Mouse (Mus musculus): Measurements from ENCODE around the gene Fbxl19.
A peak's percentile ranks its signal among the peaks of the same experiment; 100 is the strongest.
"Not testable (repeated sequence)": the region's sequence is repeated elsewhere in the genome, so short reads cannot be mapped to it uniquely, and the experiment has no call there.

The Fbxl19 gene

GRCm38 (mm10) chr7:127768997-127769593 lies 24.8 kb downstream of the Fbxl19 start:
- peak; percentile 72 for DNase-seq

GRCm38 (mm10) chr7:127769651-127770038 lies 25.3 kb downstream of the Fbxl19 start, which contains the start of gene Orai3:
Gene Orai3 (plus strand): TSS chr7:127769815.
- DNase-seq: peak; percentile 72

GRCm38 (mm10) chr7:127770039-127770905 lies 25.9 kb downstream of the Fbxl19 start:
- peak; percentile 25 for DNase-seq

- peak; percentile 57 for DNase-seq
Observed at GRCm38 (mm10) chr7:127771262-127771661, 26.9 kb downstream of the Fbxl19 start.

- DNase-seq: no peak
Observed at GRCm38 (mm10) chr7:127772080-127772479, 27.7 kb downstream of the Fbxl19 start.

GRCm38 (mm10) chr7:127772557-127772956 lies 28.2 kb downstream of the Fbxl19 start:
- no peak for DNase-seq

- peak; percentile 90 for DNase-seq
Observed at GRCm38 (mm10) chr7:127773664-127774384, 29.5 kb downstream of the Fbxl19 start.

GRCm38 (mm10) chr7:127775837-127776236 lies 31.5 kb downstream of the Fbxl19 start:
- DNase-seq: not testable (repeated sequence)

GRCm38 (mm10) chr7:127776426-127776825 lies 32.1 kb downstream of the Fbxl19 start, which contains the start of gene Setd1a:
Gene Setd1a (plus strand): TSS chr7:127776670.
- peak; percentile 96 for DNase-seq

- peak; percentile 97 for DNase-seq
Observed at GRCm38 (mm10) chr7:127776878-127777473, 32.6 kb downstream of the Fbxl19 start.

GRCm38 (mm10) chr7:127777474-127778266 lies 33.3 kb downstream of the Fbxl19 start:
- peak; percentile 74 for DNase-seq

GRCm38 (mm10) chr7:127778350-127778749 lies 34.0 kb downstream of the Fbxl19 start:
- DNase-seq: no peak

GRCm38 (mm10) chr7:127785308-127785707 lies 41.0 kb downstream of the Fbxl19 start, which contains the start of gene Gm49388:
Gene Gm49388 (plus strand): TSS chr7:127785608.
- no peak for DNase-seq

- DNase-seq: no peak
Observed at GRCm38 (mm10) chr7:127797076-127797845, 52.9 kb downstream of the Fbxl19 start.

GRCm38 (mm10) chr7:127798591-127798990 lies 54.2 kb downstream of the Fbxl19 start:
- DNase-seq: no peak

- no peak for DNase-seq
Observed at GRCm38 (mm10) chr7:127799211-127799610, 54.9 kb downstream of the Fbxl19 start.

- DNase-seq: no peak
Observed at GRCm38 (mm10) chr7:127799738-127800137, 55.4 kb downstream of the Fbxl19 start.

GRCm38 (mm10) chr7:127800435-127801009 lies 56.2 kb downstream of the Fbxl19 start, which contains the start of gene Hsd3b7:
Gene Hsd3b7 (plus strand): TSS chr7:127800604.
- DNase-seq: peak; percentile 88

GRCm38 (mm10) chr7:127801010-127801621 lies 56.8 kb downstream of the Fbxl19 start:
- DNase-seq: no peak

- no peak for DNase-seq
Observed at GRCm38 (mm10) chr7:127802313-127802712, 58.0 kb downstream of the Fbxl19 start.

All from thymus, postnatal 4 days (tissue).